Mouse (Mus musculus): Measurements from ENCODE around the gene Syn1. TPM values are rescaled to one million over a fixed set of nuclear protein-coding genes. Genes with fewer than 3 reads are reported as not detected.

Syn1 gene
- total RNA-seq (2021): 10 to 100 TPM in 1 of 2 experiments, 1 to 10 TPM in 1; 7.5 to 10.6 TPM
- long read RNA-seq, experiment 1, partial matches to known transcripts: 2 of 7 reads
- long read RNA-seq, experiment 1, other reads (novel, unspliced or antisense): 0 of 7 reads
- long read RNA-seq, experiment 2, partial matches to known transcripts: 0 of 1 reads
- long read RNA-seq, experiment 2, other reads (novel, unspliced or antisense): 1 of 1 reads

DNA sequence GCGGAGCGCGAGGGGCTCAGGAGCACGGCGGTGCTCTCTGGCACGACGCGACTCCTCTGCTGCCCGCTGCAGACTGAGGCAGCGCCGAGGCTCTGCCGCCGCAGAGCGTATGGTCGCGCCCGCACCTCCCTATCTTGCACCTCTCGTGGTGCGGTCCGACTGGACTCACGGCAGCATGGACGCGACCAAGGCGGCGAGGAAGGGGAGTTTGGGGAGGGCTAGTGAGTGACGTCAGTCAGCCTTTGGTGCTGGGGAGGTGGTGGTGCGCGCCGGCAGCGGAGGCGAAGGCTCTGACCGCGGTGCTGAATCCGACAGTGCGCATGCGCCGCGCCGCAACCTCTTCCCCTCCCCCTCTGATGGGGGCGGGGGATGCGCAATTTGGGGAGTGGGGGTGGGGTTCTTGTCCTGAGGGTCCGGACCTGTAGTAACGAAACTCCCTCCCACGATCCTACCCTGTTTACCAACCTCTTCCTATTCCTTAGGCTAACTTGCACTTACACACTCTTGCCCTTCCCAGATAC, at the start of gene Syn1:
Syn1 (minus strand) TSS at position 161 of the 521 bp plus-strand sequence.
- peak; percentile 62 to 63 for DNase-seq (ENCODE audit: low spot score in 2 of 2)

- peak; percentile 76 to 81 for DNase-seq (ENCODE audit: low spot score in 2 of 2)
Observed at GRCm38 (mm10) chrX:20961477-20962378, 40.9 kb upstream of the Syn1 start, which contains the start of gene Uxt. Gene Uxt, minus strand, starts transcription at chrX:20962017.

DNA sequence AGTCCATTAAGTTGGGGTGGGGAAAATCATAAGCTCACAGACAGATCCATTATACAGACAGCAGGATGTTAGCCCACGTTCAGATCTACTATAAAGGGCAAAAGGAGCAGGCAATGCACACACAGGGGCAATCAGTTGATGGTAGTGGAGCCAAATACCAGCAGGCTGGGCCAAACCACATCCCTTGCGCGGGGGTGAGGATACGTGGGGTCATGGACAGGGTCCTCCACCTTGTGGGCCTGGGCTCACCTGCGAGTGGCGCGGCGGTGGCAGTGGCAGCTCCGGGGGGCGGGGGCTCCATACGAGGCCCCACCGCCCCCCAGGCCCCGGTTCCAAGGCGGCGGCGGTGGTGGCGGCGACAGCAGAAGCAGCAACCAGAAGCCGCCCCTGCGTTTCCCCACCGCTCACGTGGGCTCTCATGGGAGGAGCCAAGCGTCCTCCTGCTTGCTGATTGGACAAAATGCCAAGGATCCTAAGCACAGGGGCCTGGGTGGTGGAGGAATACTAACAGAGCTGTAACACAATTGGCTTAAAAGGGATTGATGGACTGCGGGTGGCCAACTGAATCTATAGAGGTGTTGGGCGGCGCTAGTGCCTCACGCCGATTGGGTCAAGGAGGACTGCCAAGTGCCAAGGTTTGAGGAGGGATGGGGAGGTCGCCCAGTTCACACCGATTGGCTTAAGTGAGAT, 29.5 kb upstream of the Syn1 start, which contains the start of gene Elk1:
Elk1 (minus strand) TSS at position 418 of the 690 bp plus-strand sequence.
- DNase-seq (ENCODE audit: low spot score in 2 of 2): peak; percentile 55 to 59

GRCm38 (mm10) chrX:20946055-20946454, 25.3 kb upstream of the Syn1 start:
- peak; percentile 29 to 34 for DNase-seq (ENCODE audit: low spot score in 2 of 2)

DNA sequence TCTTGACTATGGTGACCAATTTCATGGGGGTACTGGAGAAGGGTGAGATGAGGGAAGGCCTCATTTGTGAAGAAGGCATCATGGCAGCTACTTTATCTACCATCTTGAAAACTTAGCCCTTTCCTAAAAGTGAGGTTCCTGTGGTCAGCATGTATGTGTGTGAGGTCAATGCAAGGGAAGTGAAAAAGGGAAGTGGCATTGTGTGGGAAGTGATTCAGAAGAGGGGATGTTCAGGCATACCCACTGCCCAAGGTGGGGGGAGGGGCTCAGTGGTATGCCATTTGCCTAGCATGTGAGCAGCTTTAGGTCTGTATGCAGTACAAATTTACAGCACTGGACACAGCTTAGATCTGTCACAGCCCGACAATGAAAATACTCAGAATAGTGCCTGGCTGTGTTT, 11.2 kb upstream of the Syn1 start:
- no peak for DNase-seq (ENCODE audit: low spot score in 2 of 2)

DNA sequence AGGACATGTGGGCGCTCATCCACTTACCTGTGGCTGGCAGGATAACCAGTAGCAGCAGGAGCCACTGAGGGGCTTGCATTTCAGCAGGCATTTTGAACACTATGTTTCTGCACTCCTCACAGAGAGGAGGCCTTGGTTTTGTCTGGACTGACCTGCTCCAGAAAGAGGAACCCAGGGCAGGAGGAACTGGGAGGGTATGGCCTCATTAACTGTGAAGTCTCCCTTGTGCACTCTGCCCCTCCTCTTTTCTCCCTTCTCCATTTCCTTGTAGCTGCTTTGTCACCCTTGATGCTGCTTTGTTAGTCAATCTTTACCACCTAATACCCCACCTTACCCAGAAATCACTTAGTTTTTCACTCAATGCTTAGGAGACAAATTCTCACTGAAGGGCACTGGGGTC, 10.6 kb upstream of the Syn1 start, which contains the start of gene Cfp:
Cfp (minus strand) TSS at position 192 of the 400 bp plus-strand sequence.
- DNase-seq (ENCODE audit: low spot score in 2 of 2): no peak

- DNase-seq (ENCODE audit: low spot score in 2 of 2): no peak
Observed at GRCm38 (mm10) chrX:20929859-20930258, 9.1 kb upstream of the Syn1 start.

GRCm38 (mm10) chrX:20924976-20925375, 4.2 kb upstream of the Syn1 start:
- DNase-seq (ENCODE audit: low spot score in 2 of 2): no peak

DNA sequence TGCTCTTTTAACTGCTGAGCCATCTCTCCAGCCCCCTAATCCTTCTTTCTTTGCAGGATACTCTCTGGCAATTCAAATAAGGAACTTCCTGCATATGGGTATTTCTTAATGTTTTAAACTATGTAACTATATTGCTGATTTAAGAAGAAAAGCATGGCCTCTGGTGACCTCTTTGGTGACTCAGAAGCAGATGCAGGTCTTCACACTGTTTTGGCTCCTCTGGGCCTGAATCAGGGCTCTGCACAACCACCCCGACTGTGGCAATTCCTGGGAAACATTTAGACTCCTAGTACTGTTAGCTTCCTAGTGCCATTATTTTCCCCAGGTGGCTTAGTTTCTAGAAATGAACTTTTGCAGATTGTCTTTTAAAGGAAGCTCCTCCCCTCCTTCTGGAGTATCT, 2.7 kb upstream of the Syn1 start:
- DNase-seq (ENCODE audit: low spot score in 2 of 2): no peak

DNA sequence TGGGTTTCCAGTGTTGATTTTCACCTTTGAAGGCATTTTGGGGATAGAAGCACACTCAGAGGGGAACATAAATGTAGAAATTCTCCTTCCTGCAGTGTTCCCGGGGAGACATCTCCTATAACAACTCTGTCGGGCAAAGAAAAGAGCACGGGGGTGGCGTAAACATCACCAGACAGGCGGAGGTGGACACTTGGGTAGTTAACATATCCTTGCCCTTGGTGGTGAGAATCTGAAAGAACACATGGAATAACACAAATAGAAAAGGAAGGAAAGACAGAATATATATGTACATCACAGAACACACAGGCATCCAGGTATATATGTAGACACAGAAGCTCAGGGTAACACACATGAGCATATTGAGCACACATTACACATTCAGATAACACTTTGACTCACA, 562 bp upstream of the Syn1 start:
- DNase-seq (ENCODE audit: low spot score in 2 of 2): no peak

DNA sequence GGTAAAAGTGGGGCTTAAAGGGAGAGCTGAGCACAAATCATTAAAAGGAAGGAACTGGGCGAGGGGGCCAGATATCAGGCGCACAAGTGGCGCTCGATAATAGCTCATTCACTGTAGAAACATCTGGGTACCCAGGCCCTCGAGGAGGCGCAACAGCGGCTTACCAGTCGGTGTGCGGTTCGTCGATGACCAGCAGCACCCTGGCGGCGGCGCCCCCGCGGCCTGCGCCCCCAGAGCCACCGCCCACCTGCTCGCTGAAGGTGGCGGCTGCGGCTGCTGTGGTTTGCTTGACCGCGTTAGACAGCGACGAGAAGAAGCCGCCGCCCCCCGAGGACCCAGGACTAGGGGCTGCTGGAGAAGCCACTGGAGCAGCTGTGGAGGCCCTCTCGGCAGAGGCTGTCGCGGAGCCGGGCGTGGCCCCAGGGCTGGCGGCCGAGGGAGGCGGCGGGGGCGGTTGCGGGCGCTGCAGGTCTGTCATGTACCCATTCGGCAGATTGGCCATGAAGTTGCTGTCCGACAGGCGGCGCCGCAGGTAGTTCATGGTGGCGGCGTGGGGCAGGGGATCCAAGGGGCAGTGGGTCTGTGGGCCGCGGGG, 458 bp downstream of the Syn1 start:
- DNase-seq (ENCODE audit: low spot score in 2 of 2): peak in 1 of 2 experiments; percentile 19

DNA sequence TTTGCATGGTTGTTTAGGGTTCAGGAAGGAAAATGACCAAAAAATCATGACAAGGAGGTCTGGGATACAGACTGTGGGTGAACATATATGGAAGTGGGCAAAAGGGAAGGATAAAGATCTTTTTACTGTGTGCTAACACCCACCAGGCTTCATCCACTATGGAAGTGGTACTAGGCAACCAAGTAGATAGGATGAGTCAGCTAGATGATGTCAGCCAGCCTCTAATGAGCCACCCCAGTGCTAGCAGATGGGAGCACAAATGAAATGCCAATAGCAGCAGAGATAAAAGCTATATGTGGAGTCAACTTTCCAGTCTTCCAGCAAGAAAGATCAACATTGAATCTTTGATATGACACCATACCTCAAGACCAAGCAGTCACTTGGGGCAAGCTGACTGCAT, 5.7 kb downstream of the Syn1 start:
- no peak for DNase-seq (ENCODE audit: low spot score in 2 of 2)

GRCm38 (mm10) chrX:20913726-20914125, 7.1 kb downstream of the Syn1 start:
- DNase-seq (ENCODE audit: low spot score in 2 of 2): no peak

- no peak for DNase-seq (ENCODE audit: low spot score in 2 of 2)
Observed at GRCm38 (mm10) chrX:20910074-20910473, 10.7 kb downstream of the Syn1 start.

- no peak for DNase-seq (ENCODE audit: low spot score in 2 of 2)
Observed at GRCm38 (mm10) chrX:20875241-20875640, 45.6 kb downstream of the Syn1 start.

- DNase-seq (ENCODE audit: low spot score in 2 of 2): no peak
Observed at GRCm38 (mm10) chrX:20872928-20873500, 47.8 kb downstream of the Syn1 start.

GRCm38 (mm10) chrX:20869962-20870513, 50.8 kb downstream of the Syn1 start, which contains the start of gene Timp1:
Gene Timp1, plus strand, starts transcription at chrX:20870166.
- DNase-seq (ENCODE audit: low spot score in 2 of 2): peak; percentile 50 to 56

- DNase-seq (ENCODE audit: low spot score in 2 of 2): no peak
Observed at GRCm38 (mm10) chrX:20869203-20869602, 51.6 kb downstream of the Syn1 start.

- DNase-seq (ENCODE audit: low spot score in 2 of 2): no peak
Observed at GRCm38 (mm10) chrX:20868091-20868490, 52.7 kb downstream of the Syn1 start.
